Mouse (Mus musculus): ENCODE measurements around the gene Lpcat3. TPM values are rescaled to one million over a fixed set of nuclear protein-coding genes. Genes with fewer than 3 reads are reported as not detected.
A peak's percentile ranks its signal among the peaks of the same experiment; 100 is the strongest.
"Not testable (repeated sequence)": the region's sequence is repeated elsewhere in the genome, so short reads cannot be mapped to it uniquely, and the experiment has no call there.

Lpcat3 gene
- polyA plus RNA-seq (2016; fragmentation: Nextera tagmentation; extraction: Ambion mirVana): 37.3 and 45.7 TPM in 2 replicates

- WGBS: 1% methylated on average over 81 of the region's 87 CpGs
- peak; percentile 99 for DNase-seq (ENCODE audit: low spot score)
- H3K36me3 ChIP-seq: no peaks in the 10 kb centered on the region
- H3K27me3 ChIP-seq (ENCODE audit: low read depth, poor library complexity, severe bottlenecking): no peaks in the 10 kb centered on the region
- no peaks in the 10 kb centered on the region for H3K9me3 ChIP-seq (replicated peaks)
- peak within 1 kb of the TSS; percentile 72 for H3K4me3 ChIP-seq
- H3K27ac ChIP-seq: peak within 1 kb of the TSS; percentile 84
- peaks cover 10% of the 10 kb centered on the region for H3K4me1 ChIP-seq
These were observed at the start of gene Lpcat3 for GRCm38 (mm10) chr6:124662477-124663423. Gene Lpcat3 (plus strand): TSS chr6:124663027.

- H3K27me3 ChIP-seq (ENCODE audit: low read depth, poor library complexity, severe bottlenecking): no peaks in the 10 kb centered on the region
- 85% methylated on average over 13 of the region's 13 CpGs for WGBS
- no peaks in the 10 kb centered on the region for H3K9me3 ChIP-seq (replicated peaks)
- no peak for DNase-seq (ENCODE audit: low spot score)
- H3K4me3 ChIP-seq: no peak overlapping the region
- H3K36me3 ChIP-seq: no peaks in the 10 kb centered on the region
- H3K4me1 ChIP-seq: no peaks in the 10 kb centered on the region
- no peak overlapping the region for H3K27ac ChIP-seq
These were observed 37.2 kb upstream of the Lpcat3 start for GRCm38 (mm10) chr6:124625612-124626011.

- not testable (repeated sequence) for H3K36me3 ChIP-seq; H3K27me3 ChIP-seq (ENCODE audit: low read depth, poor library complexity, severe bottlenecking); H3K9me3 ChIP-seq (replicated peaks); DNase-seq (ENCODE audit: low spot score); H3K4me1 ChIP-seq; H3K4me3 ChIP-seq; H3K27ac ChIP-seq
- WGBS: 42% methylated on average over 1 of the region's 1 CpGs
These were observed 36.6 kb upstream of the Lpcat3 start for GRCm38 (mm10) chr6:124626184-124626583.

GRCm38 (mm10) chr6:124630763-124631162 lies 32.1 kb upstream of the Lpcat3 start:
- Histone ChIP-seq H3K9me3 (replicated peaks) (no peaks in the 10 kb centered on the region), H3K27me3 (ENCODE audit: low read depth, poor library complexity, severe bottlenecking) (no peaks in the 10 kb centered on the region), H3K36me3 (no peaks in the 10 kb centered on the region), H3K4me1 (no peaks in the 10 kb centered on the region), H3K27ac (no peak overlapping the region), H3K4me3 (no peak overlapping the region)
- no peak for DNase-seq (ENCODE audit: low spot score)
- 84% methylated on average over 4 of the region's 4 CpGs for WGBS

- not testable (repeated sequence) for H3K9me3 ChIP-seq (replicated peaks); H3K4me3 ChIP-seq; H3K27me3 ChIP-seq (ENCODE audit: low read depth, poor library complexity, severe bottlenecking); H3K4me1 ChIP-seq; H3K36me3 ChIP-seq; DNase-seq (ENCODE audit: low spot score); H3K27ac ChIP-seq
- WGBS: 75% methylated on average over 2 of the region's 2 CpGs
These were observed 26.8 kb upstream of the Lpcat3 start, which contains the start of gene C1s2 for GRCm38 (mm10) chr6:124635985-124636384. Gene C1s2 (minus strand): TSS chr6:124636085.

- H3K36me3 ChIP-seq; H3K4me1 ChIP-seq; H3K27ac ChIP-seq; H3K9me3 ChIP-seq (replicated peaks); H3K4me3 ChIP-seq; H3K27me3 ChIP-seq (ENCODE audit: low read depth, poor library complexity, severe bottlenecking); DNase-seq (ENCODE audit: low spot score): not testable (repeated sequence)
- WGBS: 43% methylated on average over 6 of the region's 6 CpGs
These were observed 25.9 kb upstream of the Lpcat3 start for GRCm38 (mm10) chr6:124636858-124637460.

- no peak for DNase-seq (ENCODE audit: low spot score)
- no peaks in the 10 kb centered on the region for H3K9me3 ChIP-seq (replicated peaks)
- H3K36me3 ChIP-seq: no peaks in the 10 kb centered on the region
- H3K27ac ChIP-seq: no peak overlapping the region
- 80% methylated on average over 3 of the region's 4 CpGs for WGBS
- no peak overlapping the region for H3K4me3 ChIP-seq
- no peaks in the 10 kb centered on the region for H3K27me3 ChIP-seq (ENCODE audit: low read depth, poor library complexity, severe bottlenecking)
- no peaks in the 10 kb centered on the region for H3K4me1 ChIP-seq
These were observed 22.8 kb upstream of the Lpcat3 start for GRCm38 (mm10) chr6:124640041-124640440.

GRCm38 (mm10) chr6:124640997-124641396 lies 21.8 kb upstream of the Lpcat3 start:
- 36% methylated on average over 8 of the region's 8 CpGs for WGBS
- no peaks in the 10 kb centered on the region for H3K9me3 ChIP-seq (replicated peaks)
- H3K4me3 ChIP-seq: no peak overlapping the region
- DNase-seq (ENCODE audit: low spot score): peak; percentile 67
- no peaks in the 10 kb centered on the region for H3K27me3 ChIP-seq (ENCODE audit: low read depth, poor library complexity, severe bottlenecking)
- no peaks in the 10 kb centered on the region for H3K36me3 ChIP-seq
- no peaks in the 10 kb centered on the region for H3K4me1 ChIP-seq
- H3K27ac ChIP-seq: no peak overlapping the region

GRCm38 (mm10) chr6:124646394-124646793 lies 16.4 kb upstream of the Lpcat3 start:
- WGBS: 65% methylated on average over 1 of the region's 1 CpGs
- no peaks in the 10 kb centered on the region for H3K36me3 ChIP-seq
- H3K4me1 ChIP-seq: no peaks in the 10 kb centered on the region
- no peak overlapping the region for H3K4me3 ChIP-seq
- no peak overlapping the region for H3K27ac ChIP-seq
- no peak for DNase-seq (ENCODE audit: low spot score)
- H3K9me3 ChIP-seq (replicated peaks): no peaks in the 10 kb centered on the region
- H3K27me3 ChIP-seq (ENCODE audit: low read depth, poor library complexity, severe bottlenecking): no peaks in the 10 kb centered on the region

GRCm38 (mm10) chr6:124655893-124656292 lies 6.9 kb upstream of the Lpcat3 start:
- H3K9me3 ChIP-seq (replicated peaks): no peaks in the 10 kb centered on the region
- no peak overlapping the region for H3K27ac ChIP-seq
- no peaks in the 10 kb centered on the region for H3K36me3 ChIP-seq
- no peak for DNase-seq (ENCODE audit: low spot score)
- 78% methylated on average over 6 of the region's 6 CpGs for WGBS
- H3K27me3 ChIP-seq (ENCODE audit: low read depth, poor library complexity, severe bottlenecking): no peaks in the 10 kb centered on the region
- H3K4me1 ChIP-seq: no peaks in the 10 kb centered on the region
- H3K4me3 ChIP-seq: no peak overlapping the region

- H3K4me3 ChIP-seq: no peak overlapping the region
- DNase-seq (ENCODE audit: low spot score): no peak
- H3K36me3 ChIP-seq: no peaks in the 10 kb centered on the region
- no peaks in the 10 kb centered on the region for H3K27me3 ChIP-seq (ENCODE audit: low read depth, poor library complexity, severe bottlenecking)
- no peaks in the 10 kb centered on the region for H3K9me3 ChIP-seq (replicated peaks)
- no peaks in the 10 kb centered on the region for H3K4me1 ChIP-seq
- WGBS: 86% methylated on average over 1 of the region's 2 CpGs
- H3K27ac ChIP-seq: no peak overlapping the region
These were observed 4.8 kb upstream of the Lpcat3 start for GRCm38 (mm10) chr6:124658067-124658466.

GRCm38 (mm10) chr6:124661156-124661806 lies 1.5 kb upstream of the Lpcat3 start:
- H3K9me3 ChIP-seq (replicated peaks): no peaks in the 10 kb centered on the region
- peaks cover 10% of the 10 kb centered on the region for H3K4me1 ChIP-seq
- no peaks in the 10 kb centered on the region for H3K36me3 ChIP-seq
- H3K27ac ChIP-seq: no peak overlapping the region
- DNase-seq (ENCODE audit: low spot score): no peak
- H3K27me3 ChIP-seq (ENCODE audit: low read depth, poor library complexity, severe bottlenecking): no peaks in the 10 kb centered on the region
- whole genome bisulfite sequencing: 99% methylated on average over 4 of the region's 4 CpGs
- H3K4me3 ChIP-seq: no peak overlapping the region

GRCm38 (mm10) chr6:124661995-124662394 lies 832 bp upstream of the Lpcat3 start:
- Histone ChIP-seq H3K36me3 (no peaks in the 10 kb centered on the region), H3K4me1 (peaks cover 10% of the 10 kb centered on the region), H3K4me3 (peak overlapping the region; percentile 72), H3K27ac (peak overlapping the region; percentile 84), H3K27me3 (ENCODE audit: low read depth, poor library complexity, severe bottlenecking) (no peaks in the 10 kb centered on the region), H3K9me3 (replicated peaks) (no peaks in the 10 kb centered on the region)
- DNase-seq (ENCODE audit: low spot score): no peak
- WGBS: 38% methylated on average over 6 of the region's 6 CpGs
